Mouse (Mus musculus) gastrocnemius, postnatal 14 days (tissue): Measurements from ENCODE around the gene Kif21b. TPM values are rescaled to one million over a fixed set of nuclear protein-coding genes. Genes with fewer than 3 reads are reported as not detected.

ENCODE experiments used
- DNase-seq: peaks from one replicate; pipeline ENCODE4 v3.0.0; 2021; ENCODE audit warnings: mixed read lengths
- intact Hi-C: fragments of 180-260 bp; cut with DNase I; formaldehyde crosslinking; loops from one replicate; pipeline ENCODE4 v1.15.1; 2025; ENCODE audit warnings: low total_unique reads
- long read RNA-seq, 2 experiments: library from polyadenylated mRNA; stranded (forward); transcript quantifications; one replicate each; pipeline ENCODE4 v2.0.0; 2021
- total RNA-seq, 2 experiments: library from RNA; stranded (reverse); gene quantifications; 2 replicates each; pipeline ENCODE4 v1.2.3; 2021

The Kif21b gene
- under 1 TPM; 0.40 to 0.76 TPM for total RNA-seq
- long read RNA-seq, experiment 1 = 0 reads
- long read RNA-seq, experiment 2 = 0 reads

DNA sequence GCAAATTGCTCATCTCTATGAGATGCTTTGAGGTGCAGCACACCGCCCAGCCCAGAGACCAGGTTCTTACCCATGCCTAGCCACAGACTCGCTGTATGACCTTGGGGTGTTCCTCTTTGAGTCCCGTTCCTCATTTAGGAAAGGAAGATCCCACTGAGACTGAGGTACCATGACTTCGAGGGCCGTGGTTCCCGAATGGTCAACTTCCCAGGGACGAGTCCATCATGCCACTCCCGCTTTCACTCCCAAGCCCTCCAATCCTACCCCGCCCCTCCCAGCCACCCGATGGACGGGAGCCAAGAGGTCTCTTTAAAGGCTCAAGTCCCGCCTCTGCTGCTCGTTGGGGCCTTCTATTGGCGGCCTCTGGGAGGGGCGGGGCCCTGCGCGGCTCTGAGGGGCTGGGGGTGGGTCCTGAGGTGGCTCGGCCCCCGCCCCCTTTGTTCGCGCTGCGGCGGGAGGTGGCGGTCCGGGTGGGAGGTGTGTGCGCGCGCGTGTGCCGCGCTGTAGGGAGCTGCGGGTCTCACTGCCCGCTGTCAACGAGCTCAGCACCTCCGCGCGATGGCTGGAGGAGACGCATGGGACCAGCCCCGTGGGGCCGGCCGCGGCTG is at the start of gene Kif21b:
TSS of gene Kif21b (plus strand) at position 439 of the 608 bp plus-strand sequence.
- intact Hi-C loops = no loop called here

DNA sequence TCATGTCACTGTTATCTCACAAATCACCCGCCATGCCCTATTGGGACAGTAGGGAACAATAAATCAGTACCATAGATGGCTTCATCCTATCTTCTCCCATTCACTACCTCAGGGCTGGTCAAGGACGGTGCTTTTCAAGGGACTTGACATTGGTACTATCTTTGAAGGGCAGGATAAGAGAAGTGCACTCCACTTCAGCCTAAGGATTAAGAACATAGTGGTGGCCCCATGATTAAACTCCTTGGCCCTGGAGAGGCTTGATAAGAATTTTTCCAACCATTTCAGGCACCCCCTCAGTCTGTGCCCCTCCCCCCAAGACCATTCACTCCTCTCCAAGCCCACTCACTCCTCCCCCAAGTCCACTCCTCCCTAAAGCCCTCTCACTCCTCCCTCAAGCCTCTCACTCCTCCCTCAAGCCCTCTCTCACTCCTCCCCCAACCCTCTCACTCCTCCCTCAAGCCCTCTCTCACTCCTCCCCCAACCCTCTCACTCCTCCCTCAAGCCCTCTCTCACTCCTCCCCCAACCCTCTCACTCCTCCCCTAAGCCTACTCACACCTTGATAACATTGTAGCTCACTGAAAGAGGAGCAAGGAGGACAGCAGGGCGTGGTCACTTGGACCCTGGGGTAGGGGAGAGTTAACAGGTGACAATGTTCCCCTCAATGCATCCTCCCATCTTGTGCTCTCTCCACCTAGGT is 45.1 kb upstream of the Kif21b start:
- intact Hi-C loops = no loop called here
- DNase-seq = no peak

More for the DNA sequence above, at the start of gene Kif21b:
- DNase-seq = peak; percentile 83

- no peak for DNase-seq
- intact Hi-C loops = no loop called here
Observed at GRCm38 (mm10) chr1:136089368-136090165, 41.6 kb upstream of the Kif21b start.

DNA sequence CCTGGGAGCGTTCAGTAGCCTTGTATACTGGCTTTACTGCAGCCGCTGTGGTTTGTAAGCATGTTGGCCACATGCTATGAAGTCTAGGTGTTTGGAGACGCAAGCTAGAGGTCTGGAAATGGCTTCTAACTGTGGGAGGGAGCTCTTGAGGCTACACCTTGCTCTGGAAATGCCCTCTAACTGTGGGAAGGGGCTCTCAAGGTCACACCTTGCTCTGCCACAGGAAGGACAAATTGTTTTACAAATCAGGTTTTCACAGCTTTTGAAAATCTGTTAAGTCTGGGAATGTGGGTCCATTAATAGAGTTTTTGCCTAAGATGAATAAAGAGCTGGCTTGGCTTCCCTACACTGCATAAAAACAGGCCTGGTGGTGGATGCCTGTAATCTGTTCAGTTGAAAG is 37.5 kb upstream of the Kif21b start:
- intact Hi-C loops = no loop called here
- DNase-seq = no peak

GRCm38 (mm10) chr1:136094807-136095206 is 36.4 kb upstream of the Kif21b start:
- intact Hi-C loops = no loop called here
- DNase-seq = no peak

GRCm38 (mm10) chr1:136102094-136102493 is 29.1 kb upstream of the Kif21b start:
- intact Hi-C loops = no loop called here
- DNase-seq = no peak

DNA sequence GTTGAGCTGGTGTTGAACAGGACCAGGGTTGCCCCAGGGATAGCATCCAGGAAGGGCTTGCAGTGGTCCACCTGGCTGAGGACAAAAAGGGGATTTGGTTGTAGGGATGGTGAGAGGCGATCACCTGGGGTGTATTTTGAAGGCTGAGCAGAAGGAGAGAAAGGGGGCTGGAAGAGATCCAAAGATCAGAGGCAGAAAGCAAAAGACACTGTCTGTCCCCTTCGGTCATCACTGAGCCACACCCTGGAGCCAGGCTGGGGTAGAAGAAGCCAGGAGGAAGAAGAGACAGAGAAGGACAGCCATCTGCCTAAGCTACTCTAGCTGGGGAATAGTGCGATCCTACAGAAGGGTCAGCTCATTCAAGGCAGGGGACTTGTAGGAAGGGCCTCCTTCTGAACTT is 28.6 kb upstream of the Kif21b start:
- intact Hi-C loops = no loop called here
- no peak for DNase-seq

GRCm38 (mm10) chr1:136102981-136103380 is 28.2 kb upstream of the Kif21b start:
- intact Hi-C loops = no loop called here
- no peak for DNase-seq

DNA sequence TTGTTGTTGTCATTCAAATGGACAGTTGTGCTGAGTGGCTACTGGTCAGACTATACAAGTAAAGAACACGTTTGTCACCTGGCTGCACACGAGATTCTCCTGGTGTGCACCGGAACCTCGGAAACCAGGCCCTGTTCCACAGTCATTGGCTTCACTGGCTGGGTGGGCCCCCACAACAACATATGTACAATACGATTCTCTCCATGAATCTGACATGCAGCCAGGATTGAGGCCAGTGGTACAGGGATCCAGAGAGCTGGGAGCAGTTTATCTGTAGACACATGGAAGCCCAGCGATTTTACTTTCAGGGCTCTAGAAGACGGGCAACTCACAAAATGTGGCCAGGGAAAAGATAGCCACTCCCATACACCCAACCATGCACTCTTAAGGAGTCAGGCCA is 27.5 kb upstream of the Kif21b start:
- DNase-seq = no peak
- intact Hi-C loops = no loop called here

DNA sequence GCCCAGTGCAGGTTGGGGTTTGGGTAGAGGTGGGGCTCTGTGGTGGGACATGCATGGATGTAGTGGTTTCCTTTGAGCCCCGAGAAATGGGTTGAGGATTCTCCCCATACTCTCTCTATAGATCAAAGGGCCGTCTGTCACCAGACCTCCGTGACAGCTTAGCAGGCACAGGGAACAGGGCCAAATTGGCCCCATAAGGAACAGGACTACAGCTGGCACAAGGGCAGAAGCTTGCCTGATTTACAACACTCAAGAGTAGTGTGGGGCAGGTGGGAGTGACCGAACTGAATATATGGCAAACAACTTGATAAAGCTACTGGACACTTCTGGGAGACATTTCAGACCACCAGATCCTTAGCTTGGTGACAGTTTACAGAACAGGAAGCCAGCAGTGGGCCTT is 26.4 kb upstream of the Kif21b start:
- DNase-seq = no peak
- intact Hi-C loops = no loop called here

DNA sequence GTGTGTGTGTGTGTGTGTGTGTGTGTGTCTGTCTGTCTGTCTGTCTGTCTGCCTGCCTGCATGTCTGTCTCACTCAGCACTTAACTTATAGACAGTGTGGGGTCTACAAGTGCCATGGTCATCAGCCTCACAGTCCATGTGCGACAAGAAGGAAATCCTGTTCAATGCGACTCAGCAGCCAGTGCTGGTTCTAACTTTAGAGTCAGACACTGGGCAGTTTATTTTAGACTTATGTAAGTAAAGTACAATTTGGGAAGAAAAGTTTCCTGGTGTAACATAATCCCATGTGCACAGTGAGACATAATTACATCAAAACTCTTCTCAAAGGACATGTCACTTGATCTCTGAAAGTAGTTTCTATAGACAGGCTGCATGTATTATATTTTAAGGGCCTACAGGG is 21.7 kb upstream of the Kif21b start:
- DNase-seq = no peak
- intact Hi-C loops = no loop called here

- no peak for DNase-seq
- intact Hi-C loops = no loop called here
Observed at GRCm38 (mm10) chr1:136116183-136116582, 15.0 kb upstream of the Kif21b start.

DNA sequence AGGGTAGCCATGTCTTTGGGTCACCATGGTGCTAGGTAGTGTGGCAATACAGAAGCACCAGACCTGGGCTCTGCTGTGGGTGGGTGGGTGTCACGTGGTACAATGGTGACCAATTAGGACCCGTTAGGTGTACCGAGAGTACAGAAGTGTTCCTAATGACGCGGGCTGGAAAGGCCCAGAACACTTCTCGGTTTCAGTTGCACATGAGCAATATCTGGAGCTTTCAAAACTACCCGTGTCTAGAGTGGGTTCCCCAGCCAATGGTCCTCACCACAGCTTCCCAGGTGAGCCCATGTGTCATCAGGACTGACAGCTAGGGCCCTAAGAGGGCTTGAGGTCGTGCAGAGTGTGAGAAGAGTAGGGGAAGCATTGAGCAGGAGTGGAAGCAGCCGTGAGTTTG is 14.1 kb upstream of the Kif21b start:
- intact Hi-C loops = no loop called here
- DNase-seq = no peak

- intact Hi-C loops = no loop called here
- DNase-seq = peak; percentile 75
Observed at GRCm38 (mm10) chr1:136118875-136119274, 12.3 kb upstream of the Kif21b start.

- intact Hi-C loops = no loop called here
- DNase-seq = no peak
Observed at GRCm38 (mm10) chr1:136119571-136120262, 11.5 kb upstream of the Kif21b start.

- intact Hi-C loops = no loop called here
Observed at GRCm38 (mm10) chr1:136120263-136120603, 11.0 kb upstream of the Kif21b start.

DNA sequence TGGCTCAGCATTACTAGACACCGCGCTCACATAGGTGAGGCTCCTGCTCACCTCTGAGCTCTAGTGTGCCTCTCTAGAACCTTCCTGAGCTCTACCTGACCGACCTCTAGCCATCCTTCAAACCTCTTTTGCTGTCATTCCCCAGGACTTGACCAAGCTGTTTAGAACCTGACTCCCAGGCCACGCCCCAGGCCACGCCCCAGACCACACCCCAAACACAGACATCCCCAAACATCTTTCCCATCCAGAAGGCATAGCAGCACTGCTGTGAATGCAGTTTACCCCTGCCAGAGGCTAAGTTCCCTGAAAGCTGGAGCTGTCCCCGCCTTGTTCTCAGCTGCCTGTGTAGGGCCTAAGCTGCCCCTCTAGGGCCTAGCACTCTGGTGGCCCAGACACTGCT is 10.4 kb upstream of the Kif21b start:
- no peak for DNase-seq
- intact Hi-C loops = no loop called here

More at GRCm38 (mm10) chr1:136120263-136120603, 11.0 kb upstream of the Kif21b start:
- no peak for DNase-seq

DNA sequence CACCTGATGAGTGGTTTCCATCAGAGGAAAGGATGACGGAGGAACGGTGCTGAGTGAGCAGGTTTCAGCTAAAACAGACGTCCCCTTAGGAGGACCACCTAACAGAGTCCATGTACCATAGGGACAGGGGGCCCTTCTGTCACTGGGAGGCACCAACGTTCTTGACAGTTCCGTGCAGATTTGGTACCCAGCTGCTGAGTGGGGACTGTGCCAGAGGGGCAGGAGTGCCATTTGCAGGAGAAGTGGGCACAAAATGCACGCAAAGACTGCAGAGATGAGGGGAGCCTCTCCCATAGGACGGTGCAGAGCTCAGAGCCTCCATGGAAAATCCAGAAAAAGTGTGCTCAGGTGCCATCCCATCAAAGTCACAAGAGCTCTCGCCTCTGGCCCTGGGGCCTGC is 9.2 kb upstream of the Kif21b start:
- intact Hi-C loops = no loop called here
- no peak for DNase-seq

DNA sequence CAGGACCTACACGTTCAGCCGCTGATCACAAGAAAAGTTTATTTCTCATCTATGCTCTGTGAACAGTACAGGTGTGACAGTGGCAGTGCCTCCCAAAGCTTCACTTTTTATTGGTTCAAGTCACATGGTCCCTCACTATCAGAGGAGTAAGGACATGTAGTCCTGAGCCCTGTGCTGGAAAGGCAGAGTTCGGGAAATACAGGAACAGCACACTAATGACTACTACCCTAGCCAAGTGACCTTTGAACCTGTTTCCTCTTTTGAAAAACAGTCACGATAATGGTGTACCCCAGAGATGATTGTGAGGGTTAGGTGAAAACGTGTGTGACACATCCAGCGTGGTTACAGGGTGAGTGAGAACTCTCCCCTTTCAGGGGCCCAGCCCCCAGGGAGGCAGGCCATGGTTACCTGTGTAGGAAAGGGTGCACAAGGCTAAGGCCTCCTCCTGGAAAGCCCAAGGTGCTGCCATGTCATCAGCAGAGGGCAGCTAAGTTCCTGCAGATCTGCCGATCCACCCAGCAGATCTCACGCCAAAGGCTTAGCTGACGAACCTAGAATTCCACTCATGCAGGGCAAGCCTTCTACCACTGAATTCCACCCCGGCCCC is 4.9 kb upstream of the Kif21b start:
- intact Hi-C loops = no loop called here

DNA sequence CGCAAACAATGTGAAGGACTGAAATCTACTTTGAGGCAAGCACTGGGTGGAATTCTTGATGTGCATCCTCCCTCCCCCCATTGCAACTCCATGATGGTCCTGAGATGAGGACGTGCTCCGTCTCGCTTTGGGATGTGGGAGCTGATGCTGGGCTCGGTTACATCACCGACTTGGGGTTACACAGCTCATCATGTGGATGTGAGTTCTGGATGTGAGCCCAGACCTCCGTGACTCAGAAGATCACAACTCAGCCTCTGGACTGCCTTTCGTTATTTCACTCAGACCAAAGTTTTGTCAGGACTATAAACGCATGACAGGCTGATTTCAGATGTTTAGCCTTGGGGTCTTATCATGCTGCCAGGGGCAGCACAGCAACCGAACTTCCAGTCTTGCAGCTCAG is 4.3 kb upstream of the Kif21b start:
- intact Hi-C loops = no loop called here
- peak; percentile 75 for DNase-seq

More for the DNA sequence above, 4.9 kb upstream of the Kif21b start:
- DNase-seq = no peak
